Mouse (Mus musculus) brain, adult 2 months (tissue): ENCODE measurements around the gene Lbr.

ENCODE experiments used
- DNase-seq: peaks from one replicate; pipeline ENCODE4 v3.0.0; 2011; ENCODE audit warnings: low read depth, low spot score

The Lbr gene

DNA sequence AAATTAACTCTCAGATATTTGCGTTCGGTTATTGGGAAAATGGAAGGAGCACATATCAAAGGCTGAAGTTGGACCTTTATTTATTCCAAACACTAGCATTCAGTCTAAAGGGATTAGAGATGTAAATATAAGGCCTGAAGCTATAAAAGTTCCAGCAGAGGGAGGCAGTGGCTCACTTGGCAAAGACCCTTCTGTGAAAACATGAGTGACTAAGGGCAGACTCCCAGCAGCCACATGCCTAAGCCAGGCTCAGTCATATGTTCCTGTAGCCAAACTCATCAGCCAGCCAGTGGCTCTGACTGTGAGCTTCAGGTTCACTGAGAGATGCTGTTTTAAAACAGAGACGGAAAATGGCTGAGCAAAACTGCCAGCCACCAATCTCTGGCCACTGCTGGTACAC is 71.0 kb downstream of the Lbr start:
- no peak for DNase-seq

DNA sequence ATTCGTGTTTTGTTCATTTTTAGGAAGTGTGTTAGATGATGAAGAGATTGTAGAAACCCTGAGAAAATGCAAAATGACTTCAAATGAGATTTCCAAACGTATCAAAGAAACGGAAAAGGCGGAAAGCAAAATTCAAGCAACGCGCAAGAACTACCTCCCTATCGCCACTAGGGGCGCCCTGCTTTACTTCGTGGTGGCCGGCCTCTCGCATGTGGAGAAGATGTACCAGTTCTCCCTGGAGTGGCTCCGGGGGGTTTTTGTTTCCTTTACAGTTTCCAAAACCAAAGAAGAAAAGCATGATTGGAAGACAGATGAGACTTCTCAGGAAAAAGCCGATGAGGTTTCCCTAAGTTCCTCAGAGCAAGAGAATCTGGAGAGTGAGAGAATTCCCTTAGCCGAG is 73.5 kb downstream of the Lbr start:
- DNase-seq: no peak
